Mouse (Mus musculus): ENCODE data around the gene Scn3b. TPM values are rescaled to one million over a fixed set of nuclear protein-coding genes. Genes with fewer than 3 reads are reported as not detected.

The Scn3b gene
- polyA plus RNA-seq, 1 experiment from 2014 or later, result 121 TPM

DNA sequence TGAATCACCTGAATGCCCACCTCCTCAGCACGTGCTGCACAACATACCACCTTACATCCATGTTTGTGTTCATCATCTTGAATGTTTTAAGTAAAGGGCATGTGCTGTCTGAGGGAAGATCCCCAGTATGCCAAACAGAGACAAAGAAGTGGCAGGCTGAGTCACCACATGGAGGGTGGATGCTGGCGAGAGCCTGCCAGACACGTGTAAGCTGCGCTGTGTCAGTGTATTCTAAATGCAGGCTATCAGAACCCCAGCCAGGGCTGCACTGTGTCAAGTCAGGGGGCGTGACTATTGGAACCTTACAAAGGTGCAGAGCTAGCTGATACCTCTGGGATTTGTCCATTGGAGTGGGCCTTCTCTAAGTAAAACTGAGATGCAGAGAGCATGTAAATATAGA, 32.5 kb downstream of the Scn3b start:
- 89% methylated on average over 5 of the region's 5 CpGs for WGBS
- Histone ChIP-seq H3K27ac (replicated peaks) (no peak overlapping the region), H3K4me1 (replicated peaks) (no peaks in the 10 kb centered on the region), H3K27me3 (no peaks in the 10 kb centered on the region), H3K36me3 (peaks cover 98% of the 10 kb centered on the region), H3K9me3 (no peaks in the 10 kb centered on the region), H3K4me3 (no peak overlapping the region), H3K4me2 (no peak overlapping the region), H3K9ac (no peak overlapping the region)
- no peak for ATAC-seq (ENCODE audit: low read depth)

- WGBS, result 92% methylated on average over 8 of the region's 8 CpGs
- H3K36me3 ChIP-seq, result peaks cover 99% of the 10 kb centered on the region
- H3K4me2 ChIP-seq, result no peak overlapping the region
- H3K27ac ChIP-seq (replicated peaks), result no peak overlapping the region
- no peak overlapping the region for H3K9ac ChIP-seq
- no peaks in the 10 kb centered on the region for H3K9me3 ChIP-seq
- ATAC-seq (ENCODE audit: low read depth), result no peak
- no peak overlapping the region for H3K4me3 ChIP-seq
- no peaks in the 10 kb centered on the region for H3K27me3 ChIP-seq
- H3K4me1 ChIP-seq (replicated peaks), result no peaks in the 10 kb centered on the region
These were observed 33.4 kb downstream of the Scn3b start for GRCm38 (mm10) chr9:40302375-40302774.

- Histone ChIP-seq H3K9me3 (no peaks in the 10 kb centered on the region), H3K27ac (replicated peaks) (no peak overlapping the region), H3K4me2 (no peak overlapping the region), H3K4me1 (replicated peaks) (no peaks in the 10 kb centered on the region), H3K4me3 (no peak overlapping the region), H3K36me3 (peaks cover 99% of the 10 kb centered on the region), H3K27me3 (no peaks in the 10 kb centered on the region), H3K9ac (no peak overlapping the region)
- no peak for ATAC-seq (ENCODE audit: low read depth)
- WGBS, result 94% methylated on average over 8 of the region's 8 CpGs
These were observed 35.2 kb downstream of the Scn3b start for GRCm38 (mm10) chr9:40304243-40304642.

- H3K27me3 ChIP-seq, result no peaks in the 10 kb centered on the region
- peaks cover 97% of the 10 kb centered on the region for H3K36me3 ChIP-seq
- ATAC-seq (ENCODE audit: low read depth), result peak; percentile 59; the same call in 1 of the 2 replicates
- H3K27ac ChIP-seq (replicated peaks), result no peak overlapping the region; the same call in 1 of the 2 replicates
- H3K4me2 ChIP-seq, result no peak overlapping the region
- no peaks in the 10 kb centered on the region for H3K4me1 ChIP-seq (replicated peaks)
- H3K9me3 ChIP-seq, result no peaks in the 10 kb centered on the region
- no peak overlapping the region for H3K4me3 ChIP-seq
- 81% methylated on average over 3 of the region's 3 CpGs for WGBS
- H3K9ac ChIP-seq, result no peak overlapping the region
These were observed 38.3 kb downstream of the Scn3b start for GRCm38 (mm10) chr9:40307311-40307710.

DNA sequence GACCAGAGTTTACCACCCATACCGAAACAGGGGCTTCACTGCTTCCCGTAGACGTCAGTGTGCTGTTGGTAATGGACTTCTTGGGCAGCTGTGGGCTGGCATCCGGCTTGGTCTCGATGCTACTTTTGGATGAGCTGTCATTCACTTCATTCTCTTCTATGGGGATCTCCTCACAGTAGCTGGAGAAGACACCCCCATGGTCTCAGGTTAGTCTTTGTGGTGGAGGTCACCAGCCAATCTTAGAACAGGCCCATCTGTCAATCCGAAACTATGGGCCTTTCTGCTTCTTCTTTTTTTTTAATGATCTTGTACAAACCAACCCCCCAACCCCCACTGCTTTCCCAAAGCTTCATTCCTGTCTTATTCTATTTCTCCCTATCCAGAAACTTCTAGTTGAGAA, 40.9 kb downstream of the Scn3b start:
- 93% methylated on average over 6 of the region's 6 CpGs for WGBS
- no peak for ATAC-seq (ENCODE audit: low read depth)
- Histone ChIP-seq H3K4me2 (no peak overlapping the region), H3K27me3 (no peaks in the 10 kb centered on the region), H3K4me1 (replicated peaks) (no peaks in the 10 kb centered on the region), H3K27ac (replicated peaks) (no peak overlapping the region), H3K9me3 (no peaks in the 10 kb centered on the region), H3K9ac (no peak overlapping the region), H3K4me3 (no peak overlapping the region), H3K36me3 (peaks cover 93% of the 10 kb centered on the region)

DNA sequence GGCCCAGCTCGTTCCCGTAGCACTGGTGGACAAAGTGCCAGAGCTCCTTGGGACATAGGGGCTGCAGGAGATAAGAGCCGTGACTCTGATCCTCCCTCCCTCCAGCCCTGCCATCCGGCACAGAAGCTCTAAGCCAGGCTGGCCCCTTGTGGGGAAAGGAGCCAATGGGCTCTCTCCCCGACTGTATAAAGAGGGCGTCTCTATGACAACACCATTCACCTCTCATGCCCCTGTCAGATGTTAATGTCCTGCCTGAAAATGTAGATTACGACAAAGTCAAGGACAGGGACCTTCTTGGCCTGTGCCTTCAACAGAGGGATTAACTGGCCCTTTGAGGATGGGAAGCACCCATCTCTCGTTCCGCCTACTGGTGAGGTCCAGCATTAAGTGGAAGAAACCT, 42.8 kb downstream of the Scn3b start:
- H3K4me2 ChIP-seq, result no peak overlapping the region
- H3K27me3 ChIP-seq, result no peaks in the 10 kb centered on the region
- no peak overlapping the region for H3K4me3 ChIP-seq
- H3K4me1 ChIP-seq (replicated peaks), result no peaks in the 10 kb centered on the region
- no peak for ATAC-seq (ENCODE audit: low read depth)
- no peak overlapping the region for H3K27ac ChIP-seq (replicated peaks)
- H3K36me3 ChIP-seq, result peaks cover 91% of the 10 kb centered on the region
- 57% methylated on average over 9 of the region's 9 CpGs for WGBS
- H3K9ac ChIP-seq, result no peak overlapping the region
- H3K9me3 ChIP-seq, result no peaks in the 10 kb centered on the region

- H3K4me3 ChIP-seq, result no peak overlapping the region
- peaks cover 11% of the 10 kb centered on the region; the same call in 1 of the 2 replicates for H3K4me1 ChIP-seq (replicated peaks)
- no peaks in the 10 kb centered on the region for H3K27me3 ChIP-seq
- no peak overlapping the region for H3K27ac ChIP-seq (replicated peaks)
- H3K9me3 ChIP-seq, result no peaks in the 10 kb centered on the region
- 90% methylated on average over 9 of the region's 9 CpGs for WGBS
- H3K4me2 ChIP-seq, result no peak overlapping the region
- ATAC-seq (ENCODE audit: low read depth), result no peak
- H3K9ac ChIP-seq, result no peak overlapping the region
- peaks cover 56% of the 10 kb centered on the region for H3K36me3 ChIP-seq
These were observed 48.0 kb downstream of the Scn3b start for GRCm38 (mm10) chr9:40316865-40317660.

DNA sequence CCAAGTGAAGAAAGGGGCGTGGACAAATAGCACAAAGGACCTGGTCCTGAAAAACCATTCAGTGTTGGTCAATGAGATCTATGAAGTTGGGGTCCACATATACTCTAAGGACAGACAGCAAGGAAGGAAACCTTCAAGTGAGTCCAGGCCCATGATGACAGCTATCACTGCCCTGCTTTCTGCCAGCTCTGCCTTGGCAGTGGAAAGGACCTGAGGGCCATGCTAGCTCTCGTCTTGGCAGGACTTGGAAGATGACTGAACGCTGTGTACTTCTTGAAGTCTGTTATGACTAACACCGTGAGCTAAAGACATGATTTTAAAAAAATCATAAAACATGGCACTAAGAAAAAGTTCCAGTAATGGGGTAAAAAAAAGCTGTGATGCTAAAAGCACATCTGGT, 48.7 kb downstream of the Scn3b start:
- H3K36me3 ChIP-seq, result peaks cover 49% of the 10 kb centered on the region
- H3K4me3 ChIP-seq, result no peak overlapping the region
- no peaks in the 10 kb centered on the region for H3K27me3 ChIP-seq
- H3K27ac ChIP-seq (replicated peaks), result no peak overlapping the region
- H3K9ac ChIP-seq, result no peak overlapping the region
- H3K4me2 ChIP-seq, result 0 out of 2 replicates have a peak overlapping the region, but pooled peaks have one; percentile 24
- 95% methylated on average over 4 of the region's 4 CpGs for WGBS
- peaks cover 11% of the 10 kb centered on the region; the same call in 1 of the 2 replicates for H3K4me1 ChIP-seq (replicated peaks)
- H3K9me3 ChIP-seq, result no peaks in the 10 kb centered on the region
- no peak for ATAC-seq (ENCODE audit: low read depth)

DNA sequence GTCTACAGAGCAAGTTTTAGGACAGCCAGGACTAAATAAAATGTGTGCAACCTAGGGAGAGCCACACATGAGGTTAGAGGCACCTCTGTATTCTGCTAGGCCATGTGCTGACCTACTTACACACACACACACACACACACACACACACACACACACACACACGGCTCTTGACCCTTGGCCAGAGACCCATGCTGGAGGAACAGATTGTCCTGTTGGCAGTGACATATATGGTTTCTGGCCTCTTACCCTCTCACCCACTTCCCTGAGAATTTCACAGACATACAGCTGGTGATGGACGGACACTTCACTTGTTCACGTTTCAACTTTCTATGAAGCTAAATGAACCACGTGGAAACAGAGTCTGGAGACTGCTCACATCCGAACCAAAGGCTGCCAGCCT, 49.8 kb downstream of the Scn3b start:
- WGBS, result 85% methylated on average over 5 of the region's 5 CpGs
- Histone ChIP-seq H3K36me3 (peaks cover 46% of the 10 kb centered on the region), H3K4me1 (replicated peaks) (peaks cover 11% of the 10 kb centered on the region; the same call in 1 of the 2 replicates), H3K4me2 (peak overlapping the region; percentile 24), H3K27me3 (no peaks in the 10 kb centered on the region), H3K27ac (replicated peaks) (no peak overlapping the region), H3K4me3 (peak overlapping the region; percentile 23; the same call in 1 of the 2 replicates), H3K9ac (no peak overlapping the region), H3K9me3 (no peaks in the 10 kb centered on the region)
- no peak for ATAC-seq (ENCODE audit: low read depth)

- peak overlapping the region; percentile 32; the same call in 1 of the 2 replicates for H3K9ac ChIP-seq
- no peak for ATAC-seq (ENCODE audit: low read depth)
- no peaks in the 10 kb centered on the region for H3K27me3 ChIP-seq
- 91% methylated on average over 8 of the region's 8 CpGs for WGBS
- H3K36me3 ChIP-seq, result peaks cover 39% of the 10 kb centered on the region
- no peaks in the 10 kb centered on the region for H3K9me3 ChIP-seq
- peak overlapping the region; percentile 11; the same call in 1 of the 2 replicates for H3K4me2 ChIP-seq
- peak overlapping the region; percentile 70 for H3K27ac ChIP-seq (replicated peaks)
- peaks cover 11% of the 10 kb centered on the region; the same call in 1 of the 2 replicates for H3K4me1 ChIP-seq (replicated peaks)
- H3K4me3 ChIP-seq, result peak overlapping the region; percentile 23
These were observed 51.4 kb downstream of the Scn3b start for GRCm38 (mm10) chr9:40320405-40320804.

DNA sequence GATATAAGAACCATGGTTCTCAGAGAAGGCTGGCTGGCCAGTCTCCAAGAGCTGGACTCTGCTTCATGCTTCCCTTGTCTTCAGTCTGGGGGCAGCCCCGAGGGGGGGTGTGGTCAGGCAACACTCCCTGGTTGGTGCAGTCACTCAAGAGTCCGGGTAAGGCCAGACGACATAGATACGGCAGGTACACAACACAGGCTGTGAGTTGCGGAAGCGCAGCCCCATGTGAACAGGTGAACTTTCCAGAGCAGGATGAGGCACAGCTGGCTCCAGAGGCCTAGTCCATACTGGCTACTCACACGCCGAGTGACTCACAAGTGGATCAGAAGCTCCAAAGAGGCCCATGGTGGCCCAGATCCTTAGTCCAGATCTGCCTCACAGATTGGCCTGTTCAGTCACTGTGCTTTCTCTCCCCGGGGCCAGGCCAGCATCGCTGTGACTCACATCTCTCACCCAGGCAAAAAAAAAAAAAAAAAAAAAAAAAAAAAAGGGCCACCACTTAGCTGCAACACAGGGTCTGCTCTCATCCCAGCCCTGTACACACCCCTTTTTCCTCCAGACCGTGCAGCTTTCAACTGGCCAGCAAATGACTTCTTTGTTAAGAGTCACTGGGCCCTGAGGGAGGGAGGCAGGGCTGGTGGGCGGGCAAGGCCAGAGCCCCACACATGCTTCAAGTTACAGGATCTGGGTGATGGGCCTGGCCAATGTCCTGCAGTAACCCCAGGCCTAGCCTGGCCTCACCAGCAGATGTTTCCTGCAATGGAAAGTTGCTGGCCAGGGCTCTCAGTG, 52.1 kb downstream of the Scn3b start:
- peak; percentile 51 for ATAC-seq (ENCODE audit: low read depth)
- WGBS, result 59% methylated on average over 12 of the region's 12 CpGs
- 0 out of 2 replicates have a peak overlapping the region, but pooled peaks have one; percentile 32 for H3K9ac ChIP-seq
- H3K4me2 ChIP-seq, result peak overlapping the region; percentile 11; the same call in 1 of the 2 replicates
- H3K36me3 ChIP-seq, result peaks cover 40% of the 10 kb centered on the region
- no peaks in the 10 kb centered on the region for H3K9me3 ChIP-seq
- H3K4me3 ChIP-seq, result peak overlapping the region; percentile 23; the same call in 1 of the 2 replicates
- H3K27ac ChIP-seq (replicated peaks), result peak overlapping the region; percentile 70
- H3K27me3 ChIP-seq, result no peaks in the 10 kb centered on the region
- H3K4me1 ChIP-seq (replicated peaks), result peaks cover 11% of the 10 kb centered on the region; the same call in 1 of the 2 replicates

- no peak for ATAC-seq (ENCODE audit: low read depth)
- Histone ChIP-seq H3K36me3 (peaks cover 40% of the 10 kb centered on the region), H3K4me1 (replicated peaks) (peaks cover 11% of the 10 kb centered on the region; the same call in 1 of the 2 replicates), H3K4me2 (no peak overlapping the region), H3K9ac (no peak overlapping the region), H3K9me3 (no peaks in the 10 kb centered on the region), H3K27me3 (no peaks in the 10 kb centered on the region), H3K4me3 (no peak overlapping the region), H3K27ac (replicated peaks) (0 out of 2 replicates have a peak overlapping the region, but pooled peaks have one; percentile 34)
- WGBS, result 74% methylated on average over 3 of the region's 3 CpGs
These were observed 52.6 kb downstream of the Scn3b start for GRCm38 (mm10) chr9:40321668-40322003.
